Mouse (Mus musculus) brain, embryonic 14.5 days (tissue): ENCODE measurements around the gene Cox6b1.

Source experiments
- CTCF ChIP-seq: fragments of 200-500 bp; IDR thresholded peaks from 2 replicates; pipeline ENCODE4 v1.5.1; 2012; ENCODE audit warnings: inconsistent platforms, mild to moderate bottlenecking, moderate library complexity, borderline replicate concordance; ENCODE audit not compliant: insufficient read depth, insufficient read length; ENCODE audit errors: extremely low read depth
- POLR2A ChIP-seq: fragments of 200-500 bp; IDR thresholded peaks from 2 replicates; pipeline ENCODE4 v1.6.1; 2012; ENCODE audit warnings: mild to moderate bottlenecking, inconsistent platforms, borderline replicate concordance; ENCODE audit not compliant: poor library complexity, insufficient read depth, insufficient read length, severe bottlenecking; ENCODE audit errors: extremely low read depth

DNA sequence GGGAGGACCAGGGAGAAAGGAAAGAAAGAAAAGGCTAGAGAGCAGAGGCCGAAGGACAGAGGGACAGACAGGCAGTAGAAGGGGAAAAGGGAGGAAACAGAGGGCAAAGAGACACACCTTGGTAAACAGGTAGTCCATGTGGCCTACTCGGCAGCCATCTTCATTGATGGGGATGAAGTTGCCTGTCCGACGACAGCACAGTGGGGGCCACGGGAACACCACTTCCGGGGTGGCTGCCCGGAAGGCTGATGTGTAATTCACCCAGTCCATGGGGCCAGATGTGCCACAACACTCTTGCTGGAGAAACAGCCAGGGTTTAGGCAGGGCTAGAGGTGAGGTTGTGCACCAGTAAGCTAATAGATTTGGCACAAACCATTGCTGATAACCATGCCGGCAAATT is 21.0 kb downstream of the Cox6b1 start:
- TF ChIP-seq POLR2A (no peak), CTCF (no peak)
